Mouse (Mus musculus): Measurements from ENCODE around the gene Pcdh19.

DNA sequence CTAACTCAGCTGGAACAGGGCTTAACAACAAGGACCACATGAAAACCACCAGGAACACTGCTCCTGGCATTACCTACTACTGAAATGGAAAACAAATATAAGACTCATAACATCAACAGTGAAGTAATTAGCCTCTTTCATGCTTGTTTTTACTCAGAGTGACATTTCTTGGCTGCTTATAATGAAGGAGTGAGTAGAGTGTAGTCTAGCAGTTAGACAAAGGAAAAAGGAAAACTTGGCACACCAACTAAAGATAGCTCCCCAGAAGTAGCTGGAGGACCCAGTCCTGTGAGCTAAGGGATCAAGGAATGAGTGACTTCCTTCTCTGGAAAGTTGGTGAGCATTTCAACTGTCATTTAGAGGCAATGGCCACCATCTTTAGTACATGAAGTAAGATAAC lies 49.3 kb downstream of the Pcdh19 start:
- no peak for TF ChIP-seq CTCF (IDR thresholded peaks at IDR 0.05; ENCODE audit: low read depth)
- no peak for TF ChIP-seq EP300 (IDR thresholded peaks at IDR 0.05; ENCODE audit: low read depth)

Data from liver, postnatal 0 days (tissue).